Mouse (Mus musculus) limb, embryonic 13.5 days (tissue): Measurements from ENCODE around the gene Zfp652. TPM values are rescaled to one million over a fixed set of nuclear protein-coding genes. Genes with fewer than 3 reads are reported as not detected.
"Not testable (repeated sequence)": the region's sequence is repeated elsewhere in the genome, so short reads cannot be mapped to it uniquely, and the experiment has no call there.

Source experiments
- ATAC-seq: fragments of 200-750 bp; cut with Nextera tagmentation; 2 replicates; pipeline ENCODE4 v1.8.0; 2017; ENCODE audit warnings: low read depth, moderate number of reproducible peaks, moderate TSS enrichment; ENCODE audit not compliant: low FRiP score
- H3K27ac ChIP-seq: fragments of 300-500 bp; sonication (generic); 2 replicates; pipeline ENCODE4 v1.5.1; 2015; ENCODE audit warnings: inconsistent platforms, mild to moderate bottlenecking, moderate library complexity
- H3K27me3 ChIP-seq: fragments of 300-500 bp; sonication (generic); 2 replicates; pipeline ENCODE4 v1.6.1; 2015; ENCODE audit warnings: mild to moderate bottlenecking, inconsistent platforms
- H3K36me3 ChIP-seq: fragments of 300-500 bp; sonication (generic); 2 replicates; pipeline ENCODE4 v1.6.1; 2015; ENCODE audit warnings: inconsistent platforms, mild to moderate bottlenecking, moderate library complexity
- H3K4me1 ChIP-seq: fragments of 300-500 bp; sonication (generic); 2 replicates; pipeline ENCODE4 v1.6.1; 2015; ENCODE audit warnings: inconsistent platforms
- H3K4me2 ChIP-seq: fragments of 300-500 bp; sonication (generic); replicated peaks from 2 replicates; pipeline ENCODE4 v1.6.1; 2015; ENCODE audit warnings: inconsistent platforms, mild to moderate bottlenecking, moderate library complexity
- H3K4me3 ChIP-seq: fragments of 300-500 bp; sonication (generic); 2 replicates; pipeline ENCODE4 v1.5.1; 2015; ENCODE audit warnings: moderate library complexity, mild to moderate bottlenecking, inconsistent platforms
- H3K9ac ChIP-seq: fragments of 300-500 bp; sonication (generic); 2 replicates; pipeline ENCODE4 v1.6.1; 2015; ENCODE audit warnings: mild to moderate bottlenecking, inconsistent platforms
- H3K9me3 ChIP-seq: fragments of 300-500 bp; sonication (generic); 2 replicates; pipeline ENCODE4 v1.6.1; 2016; ENCODE audit warnings: inconsistent platforms
- WGBS: fragments of 180-500 bp; shearing (Covaris S2); methylation state at CpG from one replicate; pipeline ENCODE4 v1.1.7; 2015; 5-methylcytosine and 5-hydroxymethylcytosine counted together
- polyA plus RNA-seq: library from polyadenylated mRNA; unstranded; fragments of >200 nt; fragmentation: Nextera tagmentation; extraction: Ambion mirVana; gene quantifications from 2 replicates; pipeline ENCODE4 v1.2.1, GENCODE M21; 2015

Gene Zfp652
- 26.8 and 26.9 TPM in 2 replicates for polyA plus RNA-seq

- peak within 1 kb of the TSS; percentile 96 for H3K4me3 ChIP-seq
- peak within 1 kb of the TSS; percentile 98 for H3K9ac ChIP-seq
- H3K4me2 ChIP-seq: peak within 1 kb of the TSS; percentile 92
- under 1% methylated on average over 36 of the region's 103 CpGs for WGBS
- peak within 1 kb of the TSS; percentile 97 for H3K27ac ChIP-seq
- H3K9me3 ChIP-seq: no peaks in the 10 kb centered on the region
- H3K36me3 ChIP-seq: no peaks in the 10 kb centered on the region
- H3K27me3 ChIP-seq: no peaks in the 10 kb centered on the region
- ATAC-seq: peak; percentile 91
- peaks cover 36% of the 10 kb centered on the region for H3K4me1 ChIP-seq
These were observed at the start of gene Zfp652 for GRCm38 (mm10) chr11:95712563-95713224. Gene Zfp652 (plus strand): TSS chr11:95712673.

GRCm38 (mm10) chr11:95666529-95667149, 45.8 kb upstream of the Zfp652 start, which contains the start of gene Phb:
Gene Phb (plus strand): TSS chr11:95666957.
- H3K4me3 ChIP-seq: peak within 1 kb of the TSS; percentile 77
- no peaks in the 10 kb centered on the region for H3K27me3 ChIP-seq
- 2% methylated on average over 25 of the region's 25 CpGs for WGBS
- H3K27ac ChIP-seq: peak within 1 kb of the TSS; percentile 63; the same call in 1 of the 2 replicates
- H3K9ac ChIP-seq: peak within 1 kb of the TSS; percentile 80
- H3K36me3 ChIP-seq: peaks cover 36% of the 10 kb centered on the region
- H3K4me2 ChIP-seq: peak within 1 kb of the TSS; percentile 92
- peaks cover 8% of the 10 kb centered on the region for H3K4me1 ChIP-seq
- H3K9me3 ChIP-seq: no peaks in the 10 kb centered on the region
- ATAC-seq: peak; percentile 98

GRCm38 (mm10) chr11:95667177-95667576, 45.3 kb upstream of the Zfp652 start:
- peak overlapping the region; percentile 63; the same call in 1 of the 2 replicates for H3K27ac ChIP-seq
- peak overlapping the region; percentile 92 for H3K4me2 ChIP-seq
- under 1% methylated on average over 11 of the region's 11 CpGs for WGBS
- H3K4me3 ChIP-seq: peak overlapping the region; percentile 77
- H3K36me3 ChIP-seq: peaks cover 41% of the 10 kb centered on the region
- H3K9me3 ChIP-seq: no peaks in the 10 kb centered on the region
- H3K27me3 ChIP-seq: no peaks in the 10 kb centered on the region
- H3K9ac ChIP-seq: peak overlapping the region; percentile 80
- H3K4me1 ChIP-seq: peaks cover 8% of the 10 kb centered on the region
- ATAC-seq: peak; percentile 2; the same call in 1 of the 2 replicates

- H3K9me3 ChIP-seq, ATAC-seq, H3K27me3 ChIP-seq, H3K27ac ChIP-seq, H3K9ac ChIP-seq, H3K4me1 ChIP-seq: not testable (repeated sequence)
- peaks cover 47% of the 10 kb centered on the region for H3K36me3 ChIP-seq
- H3K4me3 ChIP-seq: peak overlapping the region; percentile 77; the same call in 1 of the 2 replicates
- 92% methylated on average over 7 of the region's 7 CpGs for WGBS
- peak overlapping the region; percentile 92 for H3K4me2 ChIP-seq
These were observed 44.4 kb upstream of the Zfp652 start for GRCm38 (mm10) chr11:95668086-95668485.

GRCm38 (mm10) chr11:95675498-95675897, 37.0 kb upstream of the Zfp652 start:
- Histone ChIP-seq H3K27ac (0 out of 2 replicates have a peak overlapping the region, but pooled peaks have one; percentile 69), H3K36me3 (peaks cover 85% of the 10 kb centered on the region), H3K4me2 (no peak overlapping the region), H3K4me1 (peaks cover 41% of the 10 kb centered on the region), H3K9ac (no peak overlapping the region), H3K4me3 (no peak overlapping the region), H3K27me3 (no peaks in the 10 kb centered on the region), H3K9me3 (no peaks in the 10 kb centered on the region)
- ATAC-seq: no peak
- whole genome bisulfite sequencing: 87% methylated on average over 14 of the region's 14 CpGs

GRCm38 (mm10) chr11:95676307-95676706, 36.2 kb upstream of the Zfp652 start:
- peak overlapping the region; percentile 69 for H3K27ac ChIP-seq
- no peak overlapping the region for H3K9ac ChIP-seq
- H3K9me3 ChIP-seq: no peaks in the 10 kb centered on the region
- H3K36me3 ChIP-seq: peaks cover 82% of the 10 kb centered on the region
- no peak overlapping the region for H3K4me2 ChIP-seq
- peaks cover 48% of the 10 kb centered on the region for H3K4me1 ChIP-seq
- peak; percentile 24; the same call in 1 of the 2 replicates for ATAC-seq
- no peak overlapping the region for H3K4me3 ChIP-seq
- H3K27me3 ChIP-seq: no peaks in the 10 kb centered on the region
- WGBS: 9% methylated on average over 6 of the region's 6 CpGs

GRCm38 (mm10) chr11:95677925-95678701, 34.4 kb upstream of the Zfp652 start:
- Histone ChIP-seq H3K27ac (no peak overlapping the region), H3K4me1 (peaks cover 64% of the 10 kb centered on the region)

GRCm38 (mm10) chr11:95681995-95682601, 30.4 kb upstream of the Zfp652 start:
- ATAC-seq: peak; percentile 38; the same call in 1 of the 2 replicates
- H3K36me3 ChIP-seq: peaks cover 40% of the 10 kb centered on the region
- H3K4me3 ChIP-seq: no peak overlapping the region
- 0 out of 2 replicates have a peak overlapping the region, but pooled peaks have one; percentile 20 for H3K4me2 ChIP-seq
- peak overlapping the region; percentile 66 for H3K27ac ChIP-seq
- peaks cover 47% of the 10 kb centered on the region for H3K4me1 ChIP-seq
- WGBS: 33% methylated on average over 9 of the region's 9 CpGs
- no peaks in the 10 kb centered on the region for H3K27me3 ChIP-seq
- H3K9ac ChIP-seq: no peak overlapping the region
- H3K9me3 ChIP-seq: no peaks in the 10 kb centered on the region

More at GRCm38 (mm10) chr11:95677925-95678701, 34.4 kb upstream of the Zfp652 start:
- Histone ChIP-seq H3K4me2 (no peak overlapping the region), H3K36me3 (peaks cover 70% of the 10 kb centered on the region), H3K9me3 (no peaks in the 10 kb centered on the region), H3K9ac (no peak overlapping the region), H3K4me3 (no peak overlapping the region), H3K27me3 (no peaks in the 10 kb centered on the region)
- ATAC-seq: 0 out of 2 replicates have a peak, but pooled peaks have one; percentile 20
- 46% methylated on average over 14 of the region's 14 CpGs for WGBS

GRCm38 (mm10) chr11:95682946-95683345, 29.5 kb upstream of the Zfp652 start:
- no peak for ATAC-seq
- WGBS: 86% methylated on average over 3 of the region's 3 CpGs
- Histone ChIP-seq H3K4me2 (no peak overlapping the region), H3K4me3 (no peak overlapping the region), H3K9ac (no peak overlapping the region), H3K4me1 (peaks cover 38% of the 10 kb centered on the region), H3K9me3 (no peaks in the 10 kb centered on the region), H3K27ac (no peak overlapping the region), H3K27me3 (no peaks in the 10 kb centered on the region), H3K36me3 (peaks cover 31% of the 10 kb centered on the region)

GRCm38 (mm10) chr11:95686031-95686430, 26.4 kb upstream of the Zfp652 start:
- Histone ChIP-seq H3K4me2 (no peak overlapping the region), H3K4me3 (no peak overlapping the region), H3K4me1 (peaks cover 23% of the 10 kb centered on the region), H3K9me3 (no peaks in the 10 kb centered on the region), H3K27me3 (no peaks in the 10 kb centered on the region), H3K9ac (no peak overlapping the region), H3K27ac (no peak overlapping the region), H3K36me3 (0 out of 2 replicates have a peak, but pooled peaks cover 6% of the 10 kb centered on the region)
- 5% methylated on average over 4 of the region's 4 CpGs for WGBS
- ATAC-seq: no peak

- H3K27me3 ChIP-seq: no peaks in the 10 kb centered on the region
- H3K27ac ChIP-seq: no peak overlapping the region
- H3K9me3 ChIP-seq: no peaks in the 10 kb centered on the region
- no peaks in the 10 kb centered on the region for H3K36me3 ChIP-seq
- H3K4me1 ChIP-seq: peaks cover 12% of the 10 kb centered on the region
- H3K4me2 ChIP-seq: no peak overlapping the region
- no peak for ATAC-seq
- 53% methylated on average over 11 of the region's 11 CpGs for WGBS
- no peak overlapping the region for H3K4me3 ChIP-seq
- no peak overlapping the region for H3K9ac ChIP-seq
These were observed 25.3 kb upstream of the Zfp652 start for GRCm38 (mm10) chr11:95687084-95687656.
